18 mouse cellular contexts compared by ENCODE assay signal in the genomic region with DNA sequence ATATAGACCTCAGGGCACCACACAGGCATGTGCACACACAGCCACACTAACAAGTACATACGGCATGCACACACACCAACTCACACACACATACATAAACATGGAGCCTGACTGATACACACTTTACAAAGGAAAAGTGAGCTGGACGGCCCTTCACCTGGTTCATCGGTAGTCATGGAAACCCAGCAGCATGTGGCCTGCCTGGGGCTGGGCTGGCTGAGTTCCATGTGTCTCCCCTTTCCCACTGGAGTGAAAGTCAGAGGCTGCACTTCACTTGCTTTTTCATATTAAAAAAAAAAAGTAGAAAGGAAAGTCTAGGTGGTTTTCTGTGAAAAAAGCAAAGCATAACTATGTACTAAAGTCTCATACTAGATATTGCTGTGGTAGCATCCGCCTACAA. TPM values are rescaled to one million over a fixed set of nuclear protein-coding genes. Genes with fewer than 3 reads are reported as not detected.
"Had no signal": no experiment of that assay in that cellular context is flagged by ENCODE, and none has a peak within 500 bp of the region (broad histone marks: within the 10 kb centered on the region; RNA-seq: fewer than 3 reads in every experiment).

No protein-coding gene starts in this region.

- H3K4me2 ChIP-seq: limb, embryonic 15.5 days; liver, embryonic 12.5 days; lung, embryonic 14.5 days; neural tube, embryonic 15.5 days had no signal

- DNase-seq: kidney, adult 9 months; kidney, postnatal 14 days; lung, postnatal 10 days; lung, postnatal 4 days; midbrain, embryonic 14.5 days; right cerebral cortex, adult 18-20 months; right cerebral cortex, postnatal 25 days; thymus, postnatal 36 days had no signal

- H3K4me1 ChIP-seq: limb, embryonic 15.5 days; midbrain, embryonic 10.5 days had no signal

- H3K4me3 ChIP-seq: limb, embryonic 15.5 days; liver, embryonic 12.5 days; midbrain, embryonic 10.5 days; myocyte; neural tube, embryonic 15.5 days had no signal

- H3K27me3 ChIP-seq: limb, embryonic 15.5 days; liver, embryonic 12.5 days; neural tube, embryonic 15.5 days had no signal

- H3K9me3 ChIP-seq: limb, embryonic 15.5 days; liver, embryonic 12.5 days; midbrain, embryonic 10.5 days; neural tube, embryonic 15.5 days had no signal

- H3K9ac ChIP-seq: limb, embryonic 15.5 days; liver, embryonic 12.5 days; lung, embryonic 14.5 days; neural tube, embryonic 15.5 days had no signal

- H3K27ac ChIP-seq: liver, embryonic 12.5 days; midbrain, embryonic 10.5 days; neural tube, embryonic 15.5 days had no signal

- ATAC-seq: liver, embryonic 12.5 days had no signal

RNA-seq across cellular contexts. Expression of a gene that starts 20.1 kb away (rescaled TPM):
- total RNA-seq: megakaryocyte, adult 5-6 weeks had no signal

RNA-seq across cellular contexts. Expression of a gene that starts 57.3 kb away (rescaled TPM):
- total RNA-seq: megakaryocyte, adult 5-6 weeks had no signal
- polyA plus RNA-seq: liver, embryonic 12.5 days; liver, embryonic 16.5 days; lung, embryonic 14.5 days; midbrain, embryonic 10.5 days; midbrain, embryonic 14.5 days; myocyte; neural tube, embryonic 11.5 days; thymus, postnatal 0 days had no signal
